Mouse (Mus musculus): ENCODE measurements around the gene Stim1.
"Not testable (repeated sequence)": the region's sequence is repeated elsewhere in the genome, so short reads cannot be mapped to it uniquely, and the experiment has no call there.

Stim1 gene

DNA sequence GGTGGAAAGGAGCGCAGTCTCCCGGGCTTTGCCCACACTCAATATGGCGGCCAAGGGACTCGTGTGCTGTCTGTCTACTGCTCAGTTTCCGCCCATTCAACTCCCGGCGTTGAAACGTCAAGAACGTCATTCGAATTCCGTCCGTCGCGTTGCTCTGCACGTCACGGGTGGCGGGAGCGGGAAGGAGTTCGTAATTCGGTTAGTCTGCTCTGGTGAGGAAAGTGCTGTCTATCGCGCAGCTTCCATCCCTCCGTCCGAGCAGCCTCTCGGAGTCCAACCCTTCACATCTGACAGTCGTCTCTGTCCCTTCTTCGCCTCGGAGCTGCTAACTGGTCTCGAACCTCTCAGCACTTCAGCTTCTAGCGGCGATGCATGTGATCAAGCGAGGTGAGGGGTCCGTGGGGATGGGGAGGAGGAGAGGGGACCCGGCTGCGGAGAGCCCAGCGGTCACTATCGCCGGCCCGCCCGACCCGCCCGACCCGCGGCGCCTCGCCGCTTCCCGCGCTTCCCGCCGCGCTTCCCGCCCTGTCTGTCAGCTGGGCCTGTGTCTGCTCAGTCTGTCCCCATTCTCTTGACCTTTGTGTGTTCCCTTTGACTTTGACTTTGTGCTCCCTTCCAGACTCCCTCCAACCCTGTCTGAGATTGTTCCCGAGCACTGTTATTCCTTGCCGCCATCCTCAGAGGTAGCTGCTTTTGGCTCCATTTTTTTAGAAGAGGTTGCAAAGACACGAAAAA is 174.2 kb downstream of the Stim1 start, which contains the start of gene Rrm1:
Gene Rrm1 (plus strand): TSS at position 39 of the 735 bp plus-strand sequence.
- peak; percentile 97 for DNase-seq (ENCODE audit: low read depth, low spot score)

DNA sequence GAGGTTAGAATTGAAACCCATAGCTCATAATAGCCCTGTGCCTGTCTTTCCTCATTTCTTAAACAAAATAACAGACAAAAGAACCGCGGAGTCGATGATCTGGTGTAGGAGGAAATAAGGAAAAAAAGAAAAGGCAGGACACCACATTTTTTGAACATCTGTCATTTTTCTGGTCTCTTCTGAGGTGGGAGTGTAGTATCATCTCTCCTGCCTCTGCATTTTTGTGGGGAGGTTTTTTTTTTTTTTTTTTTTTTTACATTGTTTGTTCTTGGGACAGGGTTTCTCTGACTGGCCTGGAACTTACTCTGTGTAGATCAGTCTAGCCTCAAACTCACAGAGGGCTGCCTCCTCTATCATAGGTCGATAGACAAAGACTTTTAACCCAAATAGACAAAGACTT is 174.8 kb downstream of the Stim1 start:
- no peak for DNase-seq (ENCODE audit: low read depth, low spot score)

DNA sequence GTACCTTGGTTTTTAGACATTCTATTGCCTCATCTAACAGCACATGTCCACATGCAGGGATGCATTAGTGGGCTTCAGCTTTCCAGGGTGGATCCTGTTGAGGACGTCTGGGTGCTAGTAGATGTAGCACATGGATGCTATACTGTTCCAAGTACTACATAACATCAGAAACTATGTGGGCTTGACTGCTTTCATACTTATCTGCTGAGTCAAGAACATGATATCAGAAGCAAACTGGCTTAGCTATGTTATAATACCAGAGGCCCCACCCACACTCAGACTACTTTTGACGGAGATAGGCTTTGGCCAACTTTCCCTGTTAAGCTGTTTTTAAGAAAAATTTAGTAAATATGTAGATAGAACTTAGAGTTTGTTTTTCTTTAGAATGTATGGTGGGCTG is 176.7 kb downstream of the Stim1 start:
- no peak for DNase-seq (ENCODE audit: low read depth, low spot score)

DNA sequence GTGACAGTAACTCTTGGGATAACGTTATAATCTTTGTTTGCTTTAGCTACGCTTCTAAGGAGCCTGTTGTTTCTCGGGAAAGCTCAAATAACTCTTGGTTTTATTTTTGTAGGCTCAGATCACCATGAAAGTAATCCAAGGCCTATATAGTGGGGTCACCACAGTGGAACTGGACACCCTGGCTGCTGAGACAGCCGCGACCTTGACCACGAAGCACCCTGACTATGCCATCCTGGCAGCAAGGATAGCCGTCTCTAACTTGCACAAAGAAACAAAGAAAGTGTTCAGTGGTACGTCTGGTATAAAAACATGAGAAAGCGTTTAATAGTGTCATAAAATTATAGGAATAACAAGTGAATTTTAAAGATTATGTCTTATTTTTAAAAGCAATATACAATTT is 178.8 kb downstream of the Stim1 start:
- no peak for DNase-seq (ENCODE audit: low read depth, low spot score)

DNA sequence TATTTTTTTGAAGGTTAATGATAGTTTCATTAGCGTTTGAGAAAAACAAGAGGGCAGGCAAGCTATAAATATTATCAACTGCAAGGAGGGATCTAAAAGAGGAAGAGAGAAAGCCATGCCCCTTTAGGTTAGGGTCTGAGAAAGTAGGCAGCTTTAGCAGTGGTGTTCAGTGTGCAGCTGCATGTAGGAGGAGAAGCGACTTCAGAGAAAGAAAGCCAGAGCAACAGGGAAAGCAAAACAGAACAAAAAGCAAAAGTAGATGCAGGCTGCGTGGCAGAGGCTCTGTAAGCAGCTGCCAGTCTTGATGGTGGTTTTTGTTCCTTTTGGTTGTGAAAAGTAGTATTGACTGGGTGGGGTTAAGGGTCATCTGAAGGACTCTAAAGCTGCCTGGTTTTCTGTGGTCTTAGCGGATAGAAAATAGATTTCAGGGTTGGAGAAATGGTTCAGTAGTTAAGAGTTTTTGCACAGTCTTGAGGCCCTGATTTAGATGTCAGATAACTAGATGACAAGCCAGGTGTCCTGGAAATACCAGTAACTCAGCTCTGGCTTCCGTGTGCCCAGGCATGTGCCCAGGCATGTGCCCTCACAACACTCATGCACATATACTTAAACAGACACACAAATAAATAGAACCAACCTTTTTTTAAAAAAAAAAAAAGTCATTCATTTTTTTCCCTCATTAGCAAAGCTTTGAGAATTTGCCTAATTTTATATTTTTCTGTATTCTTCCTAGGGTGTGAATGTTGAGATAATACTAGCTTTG is 191.2 kb downstream of the Stim1 start:
- DNase-seq (ENCODE audit: low read depth, low spot score), result peak; percentile 89

DNA sequence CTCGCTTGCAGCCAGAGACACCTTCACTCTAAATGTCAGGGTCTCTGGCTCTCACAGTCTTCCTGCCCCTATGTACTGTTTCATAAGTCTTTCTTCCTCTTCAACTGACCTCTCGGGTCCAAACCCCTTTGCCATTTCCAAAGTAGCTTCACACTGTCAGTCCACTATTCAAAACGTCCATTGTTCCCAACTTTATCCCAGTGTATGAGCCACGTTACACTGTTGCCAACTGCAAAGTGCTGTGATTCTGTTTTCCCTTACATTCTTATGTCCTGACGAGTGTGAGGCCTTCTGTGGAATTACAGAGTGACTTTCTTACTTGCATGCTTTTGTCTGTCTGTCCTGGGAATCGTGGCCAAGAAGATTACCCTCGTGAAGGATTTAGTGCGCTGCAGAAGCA is 200.0 kb downstream of the Stim1 start:
- DNase-seq (ENCODE audit: low read depth, low spot score), result no peak

DNA sequence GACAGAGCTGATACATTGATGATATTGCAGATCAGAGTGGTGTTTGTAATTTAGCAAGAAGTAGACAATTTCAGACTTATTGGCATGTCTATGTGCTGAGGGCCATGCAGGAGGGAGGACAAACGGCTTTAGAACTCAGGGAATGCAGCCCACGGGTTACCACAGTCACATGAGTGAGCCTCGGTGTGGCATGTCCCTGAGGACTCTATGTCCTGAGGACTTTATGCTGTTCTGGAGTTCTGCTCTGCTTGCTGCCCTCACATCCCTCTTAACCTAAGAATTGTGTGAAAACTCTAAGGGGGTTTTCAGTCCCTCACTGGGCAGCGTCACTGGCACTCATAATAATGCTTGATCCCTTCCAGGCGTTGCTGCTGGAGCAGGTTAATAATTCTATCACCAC is 205.1 kb downstream of the Stim1 start:
- no peak for DNase-seq (ENCODE audit: low read depth, low spot score)

DNA sequence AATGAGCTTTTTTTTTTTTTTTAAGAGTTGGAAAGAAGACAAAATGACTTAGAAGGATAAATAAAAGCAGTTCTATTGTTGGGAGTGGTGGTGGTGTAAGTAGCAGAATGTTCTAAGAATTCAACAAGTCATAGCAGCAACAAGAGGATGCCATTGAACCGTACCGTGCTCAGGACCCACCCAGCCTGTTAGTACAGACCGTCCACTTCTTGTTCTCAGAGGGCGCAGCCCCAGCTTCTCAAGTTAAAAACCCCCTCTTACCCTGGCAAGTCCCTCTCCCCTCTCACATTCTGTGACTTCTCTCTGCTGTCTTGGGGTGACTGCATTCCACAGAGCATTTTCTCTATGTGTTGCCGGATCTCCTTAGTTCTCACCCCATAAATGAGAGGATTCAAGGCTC is 209.0 kb downstream of the Stim1 start:
- DNase-seq (ENCODE audit: low read depth, low spot score), result no peak

DNA sequence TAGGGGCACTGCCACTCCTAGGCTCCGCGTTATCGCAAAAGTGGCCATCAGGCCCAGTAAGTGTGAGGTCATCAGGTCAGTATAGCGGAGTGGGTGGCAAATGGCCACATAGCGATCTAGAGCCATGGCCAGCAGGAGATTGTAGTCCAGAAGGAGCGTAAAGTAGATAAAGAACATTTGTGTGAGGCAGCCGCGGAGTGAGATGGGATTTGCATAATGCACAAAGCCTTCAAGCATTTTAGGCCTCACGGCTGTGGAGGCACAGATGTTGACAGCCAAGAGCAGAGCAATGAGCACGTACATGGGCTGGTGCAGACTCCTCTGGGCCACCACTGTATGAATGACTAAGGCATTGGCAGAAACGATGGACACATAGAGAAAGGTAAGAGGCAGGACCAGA is 209.8 kb downstream of the Stim1 start:
- no peak for DNase-seq (ENCODE audit: low read depth, low spot score)

DNA sequence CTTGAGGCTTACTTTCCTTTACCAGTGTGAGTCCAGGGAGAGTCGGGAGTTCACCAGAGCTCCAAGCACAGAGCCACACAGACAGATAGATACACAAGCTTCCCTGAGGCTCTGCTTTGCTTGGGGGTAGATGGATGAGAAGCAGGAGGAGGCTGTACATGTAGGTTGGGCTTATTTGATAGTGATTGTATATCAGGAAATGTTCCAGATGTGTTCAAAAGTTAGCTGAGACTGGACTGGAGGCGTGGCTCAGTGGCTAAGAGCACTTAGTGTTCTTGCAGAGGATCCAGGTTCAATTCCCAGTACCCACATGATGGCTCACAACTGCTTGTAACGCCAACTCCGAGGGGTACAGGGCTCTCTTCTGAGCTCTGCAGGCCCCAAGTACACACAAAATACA is 210.8 kb downstream of the Stim1 start:
- DNase-seq (ENCODE audit: low read depth, low spot score), result no peak

DNA sequence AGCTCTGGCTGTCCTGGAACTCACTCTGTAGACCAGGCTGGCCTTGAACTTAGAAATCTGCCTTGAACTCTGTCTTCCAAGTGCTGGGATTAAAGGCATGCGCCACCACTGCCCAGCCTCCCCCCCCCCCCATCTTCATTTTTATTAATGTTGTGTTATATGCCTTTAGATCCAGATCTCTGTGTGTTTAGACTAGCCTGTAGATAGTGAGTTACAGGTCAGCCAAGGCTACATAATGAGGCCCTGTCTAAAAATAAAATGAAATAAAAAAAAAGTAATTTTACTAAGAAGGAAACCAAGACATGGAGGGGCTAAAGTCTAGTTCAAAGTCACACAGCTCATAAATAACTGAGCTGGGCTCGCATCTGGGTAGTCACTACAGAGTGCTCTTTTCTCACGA is 211.3 kb downstream of the Stim1 start:
- DNase-seq (ENCODE audit: low read depth, low spot score), result peak; percentile 45

DNA sequence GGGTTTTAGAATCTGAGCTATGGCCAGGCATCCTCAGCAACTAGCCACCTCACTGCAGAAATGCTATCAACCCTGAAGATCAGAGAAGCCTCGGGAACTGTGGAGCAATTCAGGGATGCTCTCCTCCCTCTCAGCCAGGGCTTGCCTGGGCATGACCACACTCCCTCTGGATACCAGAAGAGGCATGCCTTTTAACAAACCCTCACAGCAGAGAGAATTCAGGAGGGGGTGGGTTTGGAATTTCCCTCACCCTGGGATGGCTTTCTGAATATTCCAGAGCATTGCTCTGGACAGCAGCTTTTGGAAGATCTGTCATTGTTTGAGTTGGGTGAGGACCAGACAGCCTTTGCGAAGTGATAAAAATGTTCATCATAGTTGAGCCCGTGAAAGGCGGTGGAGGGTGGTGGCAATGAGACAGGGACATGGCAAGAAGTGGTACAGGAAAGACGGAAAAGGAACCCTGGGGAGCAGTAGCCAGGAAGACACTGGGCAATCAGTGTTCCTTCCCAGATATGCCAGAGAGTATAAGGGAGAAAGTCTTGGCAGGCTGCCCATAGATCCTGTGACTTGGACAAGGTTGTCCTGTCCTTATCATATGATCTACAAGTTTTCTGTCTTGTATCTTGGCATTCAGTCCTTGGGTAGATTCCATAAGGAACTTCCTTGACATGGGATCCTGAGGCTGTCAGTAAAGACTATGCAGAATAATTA is 211.9 kb downstream of the Stim1 start:
- DNase-seq (ENCODE audit: low read depth, low spot score), result no peak

DNA sequence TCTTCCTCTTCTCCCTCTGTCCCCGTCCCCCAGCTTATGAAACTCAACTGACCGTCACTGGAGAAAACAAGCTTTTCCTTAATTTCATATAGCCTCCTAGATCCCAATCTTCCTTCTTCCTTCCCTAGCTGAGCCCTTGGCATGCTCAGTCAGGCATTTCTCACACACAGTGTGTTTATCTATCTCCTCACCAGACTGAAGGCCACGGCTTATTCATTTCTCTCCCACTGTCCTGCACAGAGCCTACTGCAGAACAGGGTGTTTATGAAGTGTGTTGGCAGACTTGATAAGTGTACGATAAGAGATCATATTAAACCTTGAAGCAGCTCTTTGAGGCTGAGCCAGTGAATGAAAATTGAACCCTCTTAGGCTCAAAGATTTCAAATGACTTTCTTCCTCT is 213.2 kb downstream of the Stim1 start:
- no peak for DNase-seq (ENCODE audit: low read depth, low spot score)

DNA sequence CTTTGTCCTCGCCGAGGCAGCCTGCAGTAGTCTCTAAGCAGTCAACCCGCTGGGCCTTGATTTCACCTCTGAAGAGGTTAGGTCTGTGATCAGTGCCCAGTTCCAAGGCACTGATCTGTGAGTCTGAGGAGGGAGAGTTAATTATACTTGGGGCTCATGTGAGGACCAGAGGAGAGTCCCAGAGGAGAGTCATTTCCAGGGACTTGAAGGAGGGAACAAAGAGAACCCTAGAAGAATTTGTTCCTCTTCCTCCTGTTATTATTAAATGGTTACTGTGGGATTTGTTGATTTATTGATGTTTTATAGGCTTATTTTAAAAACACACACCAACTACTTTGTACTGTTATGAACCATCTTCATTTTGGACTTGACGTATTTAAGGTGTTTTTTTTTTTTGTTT is 214.0 kb downstream of the Stim1 start, which contains the start of gene Olfr543:
Gene Olfr543 (minus strand): TSS at position 101 of the 400 bp plus-strand sequence.
- DNase-seq (ENCODE audit: low read depth, low spot score), result no peak

DNA sequence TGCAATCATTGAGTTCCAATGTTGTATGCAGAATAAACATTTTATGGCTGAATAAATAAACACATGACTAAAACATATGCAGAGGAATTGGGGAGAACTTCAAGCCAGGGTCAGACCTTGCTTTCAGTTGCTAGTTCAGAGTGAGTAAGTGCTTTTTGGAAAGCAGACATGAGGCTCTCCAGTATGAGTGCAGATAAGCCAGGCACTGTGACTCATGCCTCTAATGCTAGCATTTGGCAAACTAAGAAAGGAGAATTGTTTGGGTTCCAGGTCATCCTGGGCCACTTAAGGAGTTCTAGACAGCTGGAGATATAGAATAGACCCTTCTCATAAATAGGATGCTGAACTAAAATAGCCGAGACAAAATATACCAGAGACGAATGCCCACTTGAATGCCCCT is 216.1 kb downstream of the Stim1 start:
- DNase-seq (ENCODE audit: low read depth, low spot score), result no peak

DNA sequence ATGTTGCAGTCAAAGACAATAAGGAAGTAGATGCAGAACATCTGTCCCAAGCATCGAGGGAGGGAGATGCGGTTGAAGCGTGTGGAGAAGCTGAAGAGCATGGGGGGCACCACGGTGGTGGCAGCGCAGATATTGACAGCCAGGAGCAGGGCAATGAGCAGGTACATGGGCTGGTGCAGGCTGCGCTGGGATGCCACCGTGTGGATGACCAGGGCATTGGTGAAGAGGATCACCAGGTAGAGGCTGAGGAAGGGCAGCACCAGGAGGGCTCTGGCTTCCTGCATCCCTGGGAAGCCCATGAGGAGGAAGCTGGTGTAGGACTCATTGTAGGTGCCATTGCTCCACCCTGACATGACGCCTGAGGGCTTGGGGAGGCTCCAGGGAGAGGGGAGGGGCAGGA is 217.2 kb downstream of the Stim1 start:
- not testable (repeated sequence) for DNase-seq (ENCODE audit: low read depth, low spot score)

DNA sequence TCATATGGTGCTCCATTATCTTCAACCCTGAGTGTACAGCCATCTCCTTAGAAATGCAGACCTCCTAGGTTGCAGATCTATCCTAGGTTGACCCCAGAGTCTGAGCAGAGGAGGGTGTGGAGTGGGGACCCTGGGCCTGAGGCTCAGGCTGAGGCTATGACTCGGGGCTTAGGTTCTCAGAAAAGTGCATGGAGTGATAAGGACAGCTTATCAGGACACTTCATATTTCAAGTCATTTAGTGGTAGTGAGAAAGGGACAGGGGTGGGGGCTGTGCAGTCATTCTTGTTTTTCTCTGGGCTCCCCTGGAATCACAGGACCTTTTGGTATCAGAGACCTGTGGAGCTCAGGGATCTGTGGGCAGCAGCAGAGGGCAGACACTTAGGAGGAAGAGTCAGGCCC is 218.5 kb downstream of the Stim1 start:
- no peak for DNase-seq (ENCODE audit: low read depth, low spot score)

All from A20 (cell line).